Mouse (Mus musculus): ENCODE measurements around the gene Fbxo47. TPM values are rescaled to one million over a fixed set of nuclear protein-coding genes. Genes with fewer than 3 reads are reported as not detected.

The Fbxo47 gene
- polyA plus RNA-seq, 1 experiment from 2014 or later = 1.5 TPM

DNA sequence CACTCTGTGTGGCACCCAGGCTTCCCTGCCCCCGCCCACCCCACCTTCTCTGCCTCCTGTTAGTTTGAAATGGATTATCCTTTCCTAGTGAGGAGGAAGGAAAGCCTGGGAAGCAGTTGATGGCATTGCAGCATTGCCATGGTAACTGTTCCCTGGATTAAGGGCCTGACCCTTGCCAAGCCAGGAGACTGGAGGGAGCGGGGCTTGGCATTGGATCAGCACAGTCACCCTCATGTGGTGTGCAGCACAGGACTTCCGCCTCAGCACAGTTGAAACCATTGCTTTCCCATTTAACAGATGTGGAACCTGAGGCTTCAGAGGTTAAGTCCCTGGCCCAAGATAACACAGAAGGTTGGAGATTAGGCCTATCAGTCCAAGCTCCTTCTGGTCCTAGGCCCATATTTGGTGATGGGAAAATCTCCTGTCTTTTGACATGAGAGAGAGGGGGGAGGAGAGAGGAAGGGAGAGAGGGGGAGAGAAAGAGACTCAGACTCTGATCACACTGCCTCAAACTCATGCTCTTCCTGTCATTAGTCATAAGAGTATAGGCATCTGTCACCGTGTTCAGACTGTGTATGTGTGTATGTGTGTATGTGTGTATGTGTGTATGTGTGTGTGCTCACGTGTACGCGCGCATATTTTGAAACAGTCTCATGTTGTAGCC, 62.4 kb downstream of the Fbxo47 start:
- H3K27ac ChIP-seq (ENCODE audit: poor library complexity, severe bottlenecking) = no peak overlapping the region; the same call in 1 of the 2 replicates

DNA sequence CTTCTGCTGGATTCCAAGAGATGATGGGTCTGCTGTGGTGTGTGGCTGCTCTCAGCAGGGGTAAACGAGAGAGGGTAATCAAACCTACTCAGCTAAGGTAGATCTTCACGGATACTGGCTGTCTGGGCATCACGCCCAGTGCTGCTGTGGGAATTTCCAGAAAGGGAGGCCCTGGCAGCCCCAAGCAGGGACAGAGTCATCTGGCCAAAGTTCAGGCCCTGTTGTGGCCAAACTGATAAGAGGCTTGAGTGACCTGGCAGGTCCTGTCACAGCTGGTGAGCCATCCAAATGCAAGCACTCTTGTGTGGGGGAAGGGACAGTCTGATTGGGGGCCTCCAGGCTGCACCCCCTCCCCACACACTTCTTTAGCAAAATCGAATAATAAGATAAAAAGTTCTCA, 63.1 kb downstream of the Fbxo47 start:
- peak; percentile 75 for ATAC-seq (ENCODE audit: insufficient number of reproducible peaks, low FRiP score)
- WGBS = 20% methylated on average over 4 of the region's 4 CpGs

More for the DNA sequence above, 62.4 kb downstream of the Fbxo47 start:
- Histone ChIP-seq H3K36me3 (peaks cover 59% of the 10 kb centered on the region), H3K9me3 (replicated peaks) (no peaks in the 10 kb centered on the region), H3K9ac (no peak overlapping the region), H3K27me3 (replicated peaks) (no peaks in the 10 kb centered on the region), H3K4me2 (no peak overlapping the region), H3K4me1 (replicated peaks) (peaks cover 66% of the 10 kb centered on the region), H3K4me3 (no peak overlapping the region)
- 88% methylated on average over 8 of the region's 8 CpGs for WGBS
- no peak for ATAC-seq (ENCODE audit: insufficient number of reproducible peaks, low FRiP score)

DNA sequence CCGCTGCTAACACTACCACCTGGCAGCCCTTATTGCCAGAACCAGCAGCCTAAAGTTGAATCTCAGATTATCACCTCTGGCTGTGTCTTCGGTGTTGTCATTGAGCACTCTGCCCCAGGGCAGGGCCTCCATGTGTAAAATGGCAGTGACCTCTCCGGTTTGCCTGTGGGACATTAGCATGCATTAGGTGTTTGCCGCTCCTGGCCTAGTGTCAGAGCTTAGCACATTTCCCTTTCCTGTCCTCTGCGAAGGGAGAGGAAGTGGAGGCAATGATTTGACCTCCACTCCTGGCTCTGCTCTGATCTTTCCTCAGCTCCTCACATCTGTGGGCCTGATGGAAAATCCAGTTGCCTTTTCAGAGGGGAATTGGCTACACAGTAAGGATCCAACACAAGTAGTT, 64.0 kb downstream of the Fbxo47 start:
- H3K9me3 ChIP-seq (replicated peaks) = no peaks in the 10 kb centered on the region
- H3K27me3 ChIP-seq (replicated peaks) = no peaks in the 10 kb centered on the region
- 67% methylated on average over 5 of the region's 5 CpGs for WGBS
- H3K36me3 ChIP-seq = peaks cover 59% of the 10 kb centered on the region
- H3K9ac ChIP-seq = no peak overlapping the region
- H3K4me1 ChIP-seq (replicated peaks) = peaks cover 72% of the 10 kb centered on the region
- H3K4me3 ChIP-seq = no peak overlapping the region
- H3K27ac ChIP-seq (ENCODE audit: poor library complexity, severe bottlenecking) = peak overlapping the region; percentile 14
- no peak overlapping the region for H3K4me2 ChIP-seq
- ATAC-seq (ENCODE audit: insufficient number of reproducible peaks, low FRiP score) = no peak

More for the DNA sequence above, 63.1 kb downstream of the Fbxo47 start:
- Histone ChIP-seq H3K4me1 (replicated peaks) (peaks cover 67% of the 10 kb centered on the region), H3K27me3 (replicated peaks) (no peaks in the 10 kb centered on the region), H3K27ac (ENCODE audit: poor library complexity, severe bottlenecking) (no peak overlapping the region), H3K36me3 (peaks cover 59% of the 10 kb centered on the region), H3K4me3 (no peak overlapping the region), H3K4me2 (peak overlapping the region; percentile 5; the same call in 1 of the 2 replicates), H3K9ac (no peak overlapping the region; the same call in 1 of the 2 replicates), H3K9me3 (replicated peaks) (no peaks in the 10 kb centered on the region)

DNA sequence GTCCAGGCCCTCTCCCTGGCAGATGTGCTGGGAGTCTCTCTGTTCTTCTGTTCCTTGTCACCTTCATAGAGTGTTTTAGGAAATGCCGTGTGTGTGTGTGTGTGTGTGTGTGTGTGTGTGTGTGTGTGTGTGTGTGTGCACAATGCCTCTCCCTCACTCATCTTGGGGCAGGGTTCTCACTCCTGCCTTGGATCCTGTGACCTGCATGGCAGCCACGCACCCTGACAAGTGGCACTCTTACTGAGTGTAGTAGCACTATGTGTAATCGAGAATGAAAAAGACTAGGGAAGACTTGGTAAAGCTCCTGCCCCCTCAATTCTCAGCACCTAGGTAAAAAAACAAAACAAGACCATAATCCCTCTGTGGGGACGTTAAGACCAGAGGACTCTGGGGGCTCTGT, 64.9 kb downstream of the Fbxo47 start:
- H3K4me1 ChIP-seq (replicated peaks) = peaks cover 64% of the 10 kb centered on the region
- no peak for ATAC-seq (ENCODE audit: insufficient number of reproducible peaks, low FRiP score)
- 39% methylated on average over 4 of the region's 4 CpGs for WGBS

DNA sequence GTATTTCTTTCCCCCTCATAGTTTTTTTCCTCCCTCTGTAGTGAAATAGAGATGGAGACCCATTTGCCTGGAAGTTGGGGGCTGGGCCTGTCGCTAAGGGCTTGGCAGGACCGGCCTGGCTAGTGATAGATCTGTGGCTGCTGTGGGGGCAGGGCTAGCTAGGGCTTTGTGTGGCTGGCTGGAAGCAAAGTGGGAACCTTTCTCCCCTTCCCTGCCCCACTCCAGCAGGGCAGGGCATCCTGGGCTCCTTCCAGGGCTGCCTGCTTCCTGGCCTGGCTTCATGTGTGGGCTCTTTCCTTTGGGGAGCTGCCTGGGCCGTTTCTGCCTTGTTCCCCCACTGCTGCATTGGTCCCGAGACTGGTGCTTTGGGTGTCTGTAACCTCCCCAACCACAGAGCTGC, 65.4 kb downstream of the Fbxo47 start:
- peaks cover 58% of the 10 kb centered on the region for H3K36me3 ChIP-seq
- no peak overlapping the region for H3K4me2 ChIP-seq
- H3K4me1 ChIP-seq (replicated peaks) = peaks cover 68% of the 10 kb centered on the region
- WGBS = 7% methylated on average over 4 of the region's 4 CpGs
- H3K27me3 ChIP-seq (replicated peaks) = no peaks in the 10 kb centered on the region
- H3K9me3 ChIP-seq (replicated peaks) = no peaks in the 10 kb centered on the region
- peak overlapping the region; percentile 63 for H3K9ac ChIP-seq
- peak overlapping the region; percentile 67 for H3K27ac ChIP-seq (ENCODE audit: poor library complexity, severe bottlenecking)
- H3K4me3 ChIP-seq = no peak overlapping the region
- no peak for ATAC-seq (ENCODE audit: insufficient number of reproducible peaks, low FRiP score)

More for the DNA sequence above, 64.9 kb downstream of the Fbxo47 start:
- Histone ChIP-seq H3K4me3 (no peak overlapping the region), H3K27ac (ENCODE audit: poor library complexity, severe bottlenecking) (peak overlapping the region; percentile 67), H3K27me3 (replicated peaks) (no peaks in the 10 kb centered on the region), H3K9me3 (replicated peaks) (no peaks in the 10 kb centered on the region), H3K4me2 (no peak overlapping the region), H3K9ac (peak overlapping the region; percentile 63; the same call in 1 of the 2 replicates), H3K36me3 (peaks cover 56% of the 10 kb centered on the region)

DNA sequence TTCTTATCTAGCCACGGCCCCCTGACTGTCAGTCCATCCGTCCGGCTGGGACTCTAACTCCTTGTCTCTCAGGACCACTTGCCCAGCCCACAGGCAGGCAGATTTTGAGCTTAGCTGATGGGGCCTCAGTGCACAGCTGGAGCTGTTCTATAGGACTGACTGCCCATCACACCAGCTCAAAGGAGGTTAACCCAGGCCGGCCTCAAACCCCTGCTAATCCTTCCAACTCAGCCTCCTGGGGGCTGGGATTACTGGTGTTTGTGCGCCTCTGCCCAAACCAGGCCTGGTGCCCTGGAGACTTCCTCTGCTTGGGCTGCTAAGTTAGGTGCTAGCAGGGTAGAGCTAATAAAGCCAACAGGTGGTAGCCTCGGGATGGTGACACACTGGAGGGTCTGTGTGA, 66.0 kb downstream of the Fbxo47 start:
- Histone ChIP-seq H3K9me3 (replicated peaks) (no peaks in the 10 kb centered on the region), H3K27ac (ENCODE audit: poor library complexity, severe bottlenecking) (peak overlapping the region; percentile 67; the same call in 1 of the 2 replicates), H3K9ac (peak overlapping the region; percentile 8; the same call in 1 of the 2 replicates), H3K4me2 (no peak overlapping the region), H3K36me3 (peaks cover 59% of the 10 kb centered on the region), H3K4me3 (no peak overlapping the region), H3K4me1 (replicated peaks) (peaks cover 73% of the 10 kb centered on the region), H3K27me3 (replicated peaks) (no peaks in the 10 kb centered on the region)
- ATAC-seq (ENCODE audit: insufficient number of reproducible peaks, low FRiP score) = no peak
- 37% methylated on average over 6 of the region's 6 CpGs for WGBS

DNA sequence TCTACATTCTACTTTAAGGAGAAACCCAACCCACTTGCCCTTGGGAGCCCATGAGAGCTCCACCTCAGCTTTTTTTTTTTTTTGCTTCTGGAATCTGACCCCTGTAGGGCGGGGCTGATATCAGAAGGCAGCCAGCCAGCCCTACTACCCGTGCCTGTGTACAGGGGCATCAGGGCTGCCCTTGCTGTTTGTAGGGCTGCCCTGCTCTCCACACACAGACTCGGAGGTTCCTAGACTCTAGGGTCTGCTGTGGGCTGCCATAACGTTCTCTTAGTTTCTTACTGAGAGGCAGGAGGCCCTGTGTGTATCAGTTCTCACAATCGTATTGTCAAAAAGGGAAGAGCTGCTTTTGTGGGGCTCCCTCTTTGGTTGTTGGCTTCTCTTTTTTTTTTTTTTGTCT, 66.6 kb downstream of the Fbxo47 start:
- H3K9ac ChIP-seq = no peak overlapping the region
- H3K36me3 ChIP-seq = peaks cover 60% of the 10 kb centered on the region
- H3K4me3 ChIP-seq = no peak overlapping the region
- H3K27ac ChIP-seq (ENCODE audit: poor library complexity, severe bottlenecking) = peak overlapping the region; percentile 41; the same call in 1 of the 2 replicates
- peaks cover 80% of the 10 kb centered on the region for H3K4me1 ChIP-seq (replicated peaks)
- ATAC-seq (ENCODE audit: insufficient number of reproducible peaks, low FRiP score) = no peak
- 29% methylated on average over 5 of the region's 5 CpGs for WGBS
- H3K9me3 ChIP-seq (replicated peaks) = no peaks in the 10 kb centered on the region
- no peaks in the 10 kb centered on the region for H3K27me3 ChIP-seq (replicated peaks)
- no peak overlapping the region for H3K4me2 ChIP-seq

DNA sequence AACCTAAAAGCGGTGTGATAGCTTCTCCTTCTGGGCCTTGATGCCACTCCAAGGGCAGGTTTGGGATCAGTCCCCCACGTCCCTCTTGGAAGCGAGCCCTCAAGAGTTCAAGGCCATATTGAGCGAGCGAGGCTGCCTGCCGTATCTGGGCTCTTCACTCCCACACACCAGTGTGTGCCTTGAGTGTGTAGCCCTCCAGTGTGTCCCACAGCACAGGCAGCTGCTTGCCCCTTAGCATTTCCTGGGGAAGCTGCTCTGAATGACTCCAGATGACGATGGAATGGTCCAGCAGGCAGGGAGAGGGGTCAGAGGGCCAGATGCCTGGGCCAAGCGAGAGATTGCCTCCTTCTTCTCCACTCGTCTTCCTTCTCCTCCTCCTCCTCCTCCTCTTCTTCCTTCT, 67.0 kb downstream of the Fbxo47 start:
- peaks cover 84% of the 10 kb centered on the region for H3K4me1 ChIP-seq (replicated peaks)
- ATAC-seq (ENCODE audit: insufficient number of reproducible peaks, low FRiP score) = no peak
- no peaks in the 10 kb centered on the region for H3K9me3 ChIP-seq (replicated peaks)
- H3K27me3 ChIP-seq (replicated peaks) = no peaks in the 10 kb centered on the region
- H3K4me2 ChIP-seq = no peak overlapping the region
- H3K27ac ChIP-seq (ENCODE audit: poor library complexity, severe bottlenecking) = peak overlapping the region; percentile 41
- no peak overlapping the region for H3K4me3 ChIP-seq
- WGBS = 45% methylated on average over 9 of the region's 9 CpGs
- peaks cover 60% of the 10 kb centered on the region for H3K36me3 ChIP-seq
- peak overlapping the region; percentile 39; the same call in 1 of the 2 replicates for H3K9ac ChIP-seq

DNA sequence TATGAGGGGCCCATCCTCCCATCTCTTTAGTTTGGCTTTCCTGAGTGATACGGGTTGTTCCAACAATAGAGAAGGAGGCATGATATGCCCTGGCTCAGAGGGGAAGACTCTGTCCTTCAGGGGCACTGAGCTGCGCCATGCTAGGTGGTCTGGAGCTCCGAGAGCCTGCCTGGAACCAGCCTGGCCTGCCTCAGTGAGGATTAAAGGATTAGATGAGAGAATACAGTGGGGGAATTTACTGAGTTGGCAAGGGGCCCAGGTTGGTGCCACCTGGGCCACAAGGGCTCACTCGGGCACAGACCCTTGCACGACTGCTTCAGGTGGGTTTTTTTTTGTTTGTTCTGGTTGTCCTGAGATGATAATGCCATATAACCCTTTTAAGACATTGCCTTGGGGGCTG, 67.8 kb downstream of the Fbxo47 start:
- WGBS = 72% methylated on average over 5 of the region's 5 CpGs
- ATAC-seq (ENCODE audit: insufficient number of reproducible peaks, low FRiP score) = no peak
- no peak overlapping the region for H3K27ac ChIP-seq (ENCODE audit: poor library complexity, severe bottlenecking)
- peaks cover 85% of the 10 kb centered on the region for H3K4me1 ChIP-seq (replicated peaks)
- H3K9me3 ChIP-seq (replicated peaks) = no peaks in the 10 kb centered on the region
- H3K4me2 ChIP-seq = no peak overlapping the region
- 0 out of 2 replicates have a peak overlapping the region, but pooled peaks have one; percentile 5 for H3K9ac ChIP-seq
- H3K27me3 ChIP-seq (replicated peaks) = no peaks in the 10 kb centered on the region
- no peak overlapping the region for H3K4me3 ChIP-seq
- H3K36me3 ChIP-seq = peaks cover 53% of the 10 kb centered on the region

DNA sequence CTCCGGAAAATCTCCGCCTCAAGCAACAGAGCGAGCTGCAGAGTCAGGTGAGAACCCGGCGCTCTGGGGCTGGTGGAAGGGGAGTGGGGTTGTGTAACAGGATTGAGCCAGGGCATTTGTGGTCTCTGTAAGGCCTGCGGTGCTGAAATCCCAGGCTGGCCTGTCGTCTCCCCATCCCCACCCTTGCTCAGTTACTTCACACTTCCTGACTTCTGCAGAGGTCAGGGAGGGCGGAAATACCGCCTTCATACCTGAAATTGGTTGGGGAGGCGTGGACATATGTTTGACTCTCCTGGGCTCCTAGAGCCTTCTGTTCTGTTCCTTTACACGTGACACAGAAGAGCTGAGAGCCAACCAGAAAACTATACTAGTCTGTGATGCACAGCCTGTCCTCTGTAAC, 68.2 kb downstream of the Fbxo47 start:
- Histone ChIP-seq H3K4me1 (replicated peaks) (peaks cover 84% of the 10 kb centered on the region), H3K9ac (no peak overlapping the region), H3K4me2 (no peak overlapping the region), H3K4me3 (no peak overlapping the region), H3K9me3 (replicated peaks) (no peaks in the 10 kb centered on the region), H3K27ac (ENCODE audit: poor library complexity, severe bottlenecking) (no peak overlapping the region), H3K27me3 (replicated peaks) (no peaks in the 10 kb centered on the region), H3K36me3 (peaks cover 52% of the 10 kb centered on the region)
- 68% methylated on average over 11 of the region's 11 CpGs for WGBS
- no peak for ATAC-seq (ENCODE audit: insufficient number of reproducible peaks, low FRiP score)

DNA sequence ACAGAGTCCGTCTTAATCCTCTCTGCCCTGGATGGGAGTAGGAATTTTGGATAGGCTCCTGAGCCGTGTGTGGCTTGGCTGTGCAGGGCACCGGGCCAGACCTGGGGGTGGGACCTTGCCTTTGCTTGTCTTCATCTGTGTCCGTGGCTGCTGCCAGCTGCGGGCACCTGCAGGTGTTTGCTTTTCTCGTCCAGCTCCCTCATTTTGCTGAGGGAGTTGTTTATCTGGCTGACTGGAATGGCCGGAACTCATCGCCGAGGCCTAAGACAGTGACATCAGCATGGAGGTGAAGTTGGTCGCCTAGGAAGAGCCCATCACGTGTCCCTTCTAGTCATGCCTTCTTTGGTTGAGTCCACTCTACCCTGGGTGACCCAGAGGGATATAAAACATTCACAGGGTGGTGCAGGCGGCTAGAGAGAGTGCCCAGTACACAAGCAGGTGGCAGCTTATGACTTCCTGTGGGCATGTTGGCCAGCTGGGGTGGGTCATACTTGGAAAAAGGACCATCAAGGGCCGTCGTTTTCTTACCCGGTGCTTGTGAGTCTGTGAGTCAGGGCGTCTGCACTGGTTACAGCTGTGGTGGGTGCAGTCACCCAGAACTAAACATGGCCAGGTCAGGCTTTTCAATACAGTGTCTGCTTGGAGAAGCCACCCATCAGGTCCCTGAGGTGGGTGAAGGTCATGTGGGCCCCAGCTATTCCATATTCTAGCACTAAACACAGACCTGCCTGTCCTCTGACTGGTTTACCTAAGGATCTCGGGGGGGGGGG, 70.0 kb downstream of the Fbxo47 start:
- 79% methylated on average over 17 of the region's 17 CpGs for WGBS
- no peaks in the 10 kb centered on the region for H3K9me3 ChIP-seq (replicated peaks)
- ATAC-seq (ENCODE audit: insufficient number of reproducible peaks, low FRiP score) = no peak
- peaks cover 88% of the 10 kb centered on the region for H3K4me1 ChIP-seq (replicated peaks)
- no peaks in the 10 kb centered on the region for H3K27me3 ChIP-seq (replicated peaks)
- no peak overlapping the region for H3K4me2 ChIP-seq
- no peak overlapping the region for H3K9ac ChIP-seq
- no peak overlapping the region for H3K27ac ChIP-seq (ENCODE audit: poor library complexity, severe bottlenecking)
- H3K4me3 ChIP-seq = no peak overlapping the region
- peaks cover 53% of the 10 kb centered on the region for H3K36me3 ChIP-seq

All from heart, embryonic 12.5 days (tissue).